Mouse (Mus musculus) spleen, adult 2 months (tissue): ENCODE measurements at regions not wholly inside any gene's neighbourhood (a gene's known extent, or its start where the extent isn't known, plus 50 kb on each side); places are given as distances from the start of the nearest gene placed in this dataset.

ENCODE experiments used
- CTCF ChIP-seq: fragments of 200-500 bp; IDR thresholded peaks from 2 replicates; pipeline ENCODE4 v1.5.1; 2011; ENCODE audit warnings: mild to moderate bottlenecking, inconsistent platforms; ENCODE audit not compliant: insufficient read depth, insufficient read length, insufficient replicate concordance; ENCODE audit errors: extremely low read depth
- POLR2A ChIP-seq: fragments of 200-500 bp; IDR thresholded peaks from 2 replicates; pipeline ENCODE4 v1.6.1; 2011; ENCODE audit warnings: low read depth, low read length, inconsistent platforms

DNA sequence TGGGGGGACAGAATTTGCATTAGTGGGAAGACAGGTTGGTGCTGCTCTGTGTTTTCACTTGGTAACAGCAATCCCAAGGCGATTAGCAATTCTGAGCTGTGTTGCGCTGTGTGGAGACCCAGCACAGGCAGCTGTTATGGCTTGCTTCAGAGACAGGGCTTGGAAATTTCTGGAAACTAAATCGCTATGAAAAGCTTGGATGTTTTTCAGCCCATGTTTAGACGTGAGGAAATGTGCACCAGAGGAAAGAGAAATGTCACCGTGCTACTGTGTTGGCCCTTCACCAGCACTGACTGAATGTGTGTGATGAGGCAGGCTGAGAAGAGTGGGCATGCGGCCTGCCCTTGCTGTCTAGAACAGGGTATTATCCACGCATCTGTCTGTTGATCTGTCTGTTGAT lies 164.6 kb downstream of the Tshz3 start:
- TF ChIP-seq POLR2A = no peak
- TF ChIP-seq CTCF = no peak
